Mouse (Mus musculus) kidney, adult 2 months (tissue): ENCODE results near the gene Samd8.

Experiments
- CTCF ChIP-seq: fragments of 200-500 bp; conservative IDR thresholded peaks from 2 replicates; pipeline ENCODE4 v1.5.1; 2011; ENCODE audit warnings: low read depth, mild to moderate bottlenecking, control low read depth, low read length, moderate library complexity, mixed read lengths; ENCODE audit not compliant: insufficient read depth, insufficient read length
- POLR2A ChIP-seq: fragments of 200-500 bp; IDR thresholded peaks from one replicate; pipeline ENCODE4 v1.6.1; 2011; ENCODE audit warnings: low read depth, low read length, control low read depth

DNA sequence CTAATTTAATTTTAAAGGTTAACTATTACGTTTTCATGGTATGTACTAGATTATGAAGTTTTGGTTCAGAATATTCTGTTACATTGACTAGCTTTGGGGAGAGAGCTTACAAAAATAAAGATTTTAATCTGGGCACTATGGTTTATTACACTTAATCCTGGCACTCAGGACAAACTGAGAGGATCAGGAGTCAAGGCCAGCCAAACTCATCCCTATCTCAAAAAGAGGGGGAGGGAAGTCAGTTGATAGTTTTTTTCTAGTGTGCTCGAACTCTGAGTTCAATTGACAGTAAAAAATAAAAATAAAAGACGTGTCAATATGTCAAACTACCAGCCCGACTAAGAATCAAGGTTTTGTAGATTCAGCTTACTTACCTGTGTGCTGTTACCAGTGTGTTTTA is 3.0 kb downstream of the Samd8 start:
- no peak for TF ChIP-seq CTCF
- no peak for TF ChIP-seq POLR2A
